Mouse (Mus musculus) skeletal muscle tissue, adult 2 months (tissue): ENCODE measurements around the gene Olfr455.
A peak's percentile ranks its signal among the peaks of the same experiment; 100 is the strongest.

Experiments used
- DNase-seq: peaks from one replicate; pipeline ENCODE4 v3.0.0-alpha.2; 2012; ENCODE audit warnings: low read depth, low spot score

Olfr455 gene

DNA sequence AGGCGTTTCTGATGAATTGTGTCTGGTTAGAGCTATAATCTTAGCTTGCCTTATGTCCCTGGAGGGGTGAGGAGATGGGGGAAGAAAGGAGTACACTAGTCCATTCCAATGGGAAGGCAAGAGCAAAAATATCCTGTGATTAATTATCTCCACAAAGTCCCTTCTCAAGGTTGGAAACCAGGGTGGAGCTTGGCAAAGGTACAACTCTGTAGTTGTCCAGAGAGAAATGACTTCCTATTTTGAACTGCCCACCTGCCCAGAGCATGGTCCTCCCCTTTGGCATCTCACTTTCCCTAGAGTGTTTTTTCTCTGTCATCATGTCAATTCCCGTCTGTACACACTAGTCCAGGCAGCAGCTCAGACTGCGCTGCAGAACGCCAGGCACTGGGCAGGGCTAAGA lies at the start of gene Olfr455:
Gene Olfr455, minus strand, starts transcription at position 127 of the 400 bp plus-strand sequence.
- DNase-seq: peak; percentile 15

DNA sequence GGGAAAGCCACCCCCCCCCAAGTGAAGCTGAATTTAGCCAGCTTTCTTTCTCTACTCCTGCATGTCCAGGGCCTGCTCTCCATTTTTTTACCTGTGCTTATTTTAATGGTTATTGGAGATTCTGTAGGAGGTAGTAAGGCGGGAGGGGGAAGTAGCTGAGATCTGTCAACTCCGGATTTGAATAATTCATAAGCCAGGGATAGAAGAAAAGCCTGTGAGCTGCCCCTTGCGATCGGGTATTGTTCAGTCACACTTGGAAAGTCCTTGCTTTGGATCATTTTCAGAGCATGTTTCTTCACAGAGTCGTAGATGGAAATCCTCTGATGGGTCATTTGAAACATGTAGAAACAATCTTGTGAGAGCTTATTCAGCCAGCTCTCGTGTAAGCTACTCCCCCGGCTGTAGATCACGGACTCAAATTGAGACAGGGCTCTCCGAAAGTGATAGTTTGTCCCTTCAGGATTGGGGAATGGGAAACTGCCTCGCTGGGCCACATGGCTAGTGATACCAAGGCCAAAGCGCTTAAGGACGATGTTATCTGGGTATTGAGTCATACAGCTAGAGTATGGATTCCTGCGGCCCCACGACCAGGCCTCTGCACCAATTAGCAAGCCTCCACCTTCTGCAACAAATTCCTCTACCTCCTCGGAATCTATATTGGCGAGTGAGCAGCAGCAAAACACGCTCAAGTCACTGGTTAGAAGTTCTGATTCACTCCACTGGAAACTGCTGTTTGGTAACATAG lies 45.9 kb upstream of the Olfr455 start:
- no peak for DNase-seq

DNA sequence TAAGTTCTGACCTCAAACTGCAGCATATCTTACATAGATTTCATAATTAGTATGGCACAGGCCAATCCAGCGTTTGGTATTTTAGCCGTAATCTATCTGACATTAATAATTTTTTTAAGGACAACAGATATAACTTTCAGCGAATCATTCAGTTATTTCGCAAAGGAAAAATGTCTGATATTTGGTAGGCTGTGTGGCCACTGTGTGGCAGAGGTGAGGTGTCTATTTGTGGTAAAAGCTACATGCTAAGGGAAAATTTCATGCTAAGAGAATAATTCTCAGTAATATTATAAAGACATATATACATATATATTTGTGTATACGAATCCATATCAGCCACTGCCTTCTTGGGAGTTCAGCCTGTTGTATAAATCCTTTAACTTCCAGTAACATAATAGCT lies 39.2 kb upstream of the Olfr455 start:
- no peak for DNase-seq

DNA sequence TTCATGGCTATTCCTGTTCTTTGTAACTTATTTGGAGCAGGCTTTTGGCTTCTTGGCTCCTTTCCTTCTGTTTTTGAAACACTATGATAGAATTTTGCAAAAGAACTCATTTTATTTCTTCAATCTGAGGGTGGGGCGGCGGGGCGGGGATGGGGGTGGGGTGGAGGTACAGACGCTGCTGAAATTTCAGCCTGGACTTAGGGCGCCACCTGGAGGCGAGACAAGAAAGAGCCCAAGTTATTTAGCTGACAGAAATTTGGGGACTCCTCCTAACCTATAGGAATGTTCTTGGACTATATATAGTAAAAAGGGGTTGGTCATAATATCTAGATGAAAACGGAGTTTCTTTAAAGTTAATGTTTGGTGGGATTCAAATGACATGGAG lies 36.1 kb upstream of the Olfr455 start:
- DNase-seq: peak; percentile 34

DNA sequence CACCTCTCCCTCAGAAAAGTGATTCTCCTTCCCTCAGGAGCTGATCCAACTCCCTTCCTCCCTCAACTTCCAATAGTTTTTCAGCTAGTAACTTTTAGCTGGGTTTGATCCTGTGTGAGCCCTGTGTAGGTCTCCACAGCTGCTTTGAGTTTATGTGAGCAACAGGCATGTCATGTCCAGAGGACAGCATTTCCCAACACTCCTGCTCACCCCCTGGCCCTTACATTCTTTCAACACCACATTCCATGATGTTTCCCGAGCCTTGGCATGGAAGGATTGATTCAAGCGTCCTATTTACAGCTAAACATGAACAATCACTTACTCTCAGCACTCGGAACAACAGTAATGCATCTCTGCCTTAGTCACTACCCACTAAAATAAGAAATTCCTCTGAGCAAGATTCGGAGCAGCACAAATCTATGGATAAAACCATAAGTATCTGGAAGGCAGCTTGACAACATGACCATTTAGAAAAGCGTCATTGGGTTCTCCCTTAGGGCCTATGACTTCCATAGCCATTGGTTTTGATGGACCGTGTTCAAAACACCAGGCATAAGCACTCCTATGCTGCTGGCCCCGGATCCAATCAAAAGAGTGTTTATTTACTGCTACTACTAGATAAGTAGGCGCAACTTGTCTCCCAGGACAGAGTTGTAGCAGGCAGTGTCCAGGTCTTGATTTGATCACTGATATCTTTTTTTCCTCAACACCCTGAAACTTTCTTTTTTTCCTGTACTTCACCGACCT lies 35.5 kb upstream of the Olfr455 start:
- DNase-seq: no peak

DNA sequence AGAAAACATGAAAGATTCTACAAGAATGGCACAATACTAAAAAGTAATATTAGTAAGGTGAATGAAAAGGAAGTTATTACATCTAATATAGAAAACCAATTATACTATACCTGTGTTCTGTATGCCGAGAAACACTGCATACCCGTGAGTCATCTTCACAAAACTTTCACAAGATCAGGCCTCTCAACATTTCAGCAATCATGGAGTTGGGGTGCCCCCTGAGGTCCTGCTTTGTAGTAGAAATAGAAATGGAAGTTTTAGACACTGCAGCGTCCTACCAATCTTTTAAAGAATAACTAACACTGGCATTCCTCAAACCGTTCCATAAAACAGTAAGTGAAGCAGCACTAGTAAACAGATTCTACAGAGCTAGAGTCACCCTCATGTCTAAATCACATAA lies 31.3 kb upstream of the Olfr455 start:
- DNase-seq: no peak

DNA sequence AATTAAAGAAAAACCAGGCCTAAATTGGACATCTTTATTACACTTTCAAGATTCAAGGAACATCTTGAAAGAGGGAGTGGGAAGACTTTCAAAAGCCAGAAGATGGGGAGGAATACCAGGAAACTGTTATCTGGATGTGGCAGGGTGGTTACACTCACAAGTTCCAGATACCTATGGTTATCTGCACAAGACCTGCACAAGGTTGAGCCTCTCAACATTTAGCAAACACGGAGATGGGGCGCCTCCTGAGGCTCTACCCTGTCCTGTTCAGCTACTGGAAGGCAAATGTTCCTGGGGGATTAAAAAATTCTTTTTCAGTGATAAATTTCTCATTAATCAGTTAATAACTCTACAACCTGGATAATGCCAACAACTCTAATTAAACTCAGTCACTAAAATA lies 30.0 kb upstream of the Olfr455 start:
- no peak for DNase-seq

DNA sequence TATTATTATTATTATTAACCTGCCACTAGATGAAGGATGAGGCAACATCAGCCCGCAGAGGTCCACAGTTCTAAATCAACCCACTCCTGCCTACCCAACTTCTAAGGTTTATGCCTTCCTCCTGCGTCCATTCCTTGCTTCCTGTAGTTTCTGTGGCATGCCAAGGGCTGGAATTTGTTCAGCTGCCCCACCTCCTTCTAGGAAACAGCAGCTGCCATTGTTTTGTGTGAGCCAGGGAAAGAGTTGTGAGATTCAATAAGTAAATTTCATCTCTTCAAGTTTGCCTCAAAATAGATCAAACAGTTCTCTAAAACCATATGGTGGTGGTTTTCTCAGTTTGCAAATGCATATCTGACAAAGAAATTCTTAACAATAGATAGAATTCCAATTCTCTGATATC lies 20.8 kb upstream of the Olfr455 start:
- no peak for DNase-seq

DNA sequence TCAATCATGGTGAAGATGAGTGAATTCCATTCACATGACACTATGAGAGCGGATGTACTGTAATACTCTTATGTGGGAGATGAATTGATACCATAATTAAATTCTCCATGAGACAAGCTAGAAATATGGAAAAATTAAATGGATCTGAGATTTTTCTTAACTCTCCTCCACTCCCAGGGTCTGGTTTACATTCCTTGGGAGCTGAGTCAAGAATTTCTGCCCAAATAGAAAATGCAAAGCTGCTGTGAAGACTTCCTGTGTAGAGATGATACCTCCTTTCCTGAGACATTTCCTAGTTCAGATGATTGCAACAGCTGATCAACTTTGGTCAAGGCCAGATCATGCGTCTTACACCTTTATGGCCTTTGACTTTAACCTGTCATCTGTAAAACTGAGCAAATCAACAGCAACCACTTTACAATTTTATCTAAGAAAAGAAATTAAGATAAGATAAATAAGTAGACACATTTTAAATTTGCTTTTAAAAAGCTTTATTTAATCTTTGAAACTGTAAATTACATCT lies 18.8 kb upstream of the Olfr455 start:
- DNase-seq: no peak

DNA sequence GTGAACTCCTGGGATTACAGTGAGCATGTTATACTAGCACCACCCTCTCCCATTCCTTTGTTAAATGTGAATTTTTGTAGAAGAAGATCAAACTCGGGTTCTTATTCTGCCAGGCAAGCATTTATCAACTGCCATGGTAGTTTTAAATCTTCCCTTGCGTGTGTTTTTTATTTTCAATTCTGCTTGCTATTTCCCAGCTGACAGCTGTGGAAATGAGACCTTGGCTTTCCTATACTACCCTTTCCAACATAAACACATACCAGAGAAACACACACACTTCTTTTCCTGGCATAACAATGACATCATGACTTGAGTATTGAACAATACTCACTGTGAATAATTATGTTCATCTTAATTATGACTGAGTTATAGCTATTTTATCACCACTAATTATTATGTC lies 14.9 kb upstream of the Olfr455 start:
- DNase-seq: no peak

DNA sequence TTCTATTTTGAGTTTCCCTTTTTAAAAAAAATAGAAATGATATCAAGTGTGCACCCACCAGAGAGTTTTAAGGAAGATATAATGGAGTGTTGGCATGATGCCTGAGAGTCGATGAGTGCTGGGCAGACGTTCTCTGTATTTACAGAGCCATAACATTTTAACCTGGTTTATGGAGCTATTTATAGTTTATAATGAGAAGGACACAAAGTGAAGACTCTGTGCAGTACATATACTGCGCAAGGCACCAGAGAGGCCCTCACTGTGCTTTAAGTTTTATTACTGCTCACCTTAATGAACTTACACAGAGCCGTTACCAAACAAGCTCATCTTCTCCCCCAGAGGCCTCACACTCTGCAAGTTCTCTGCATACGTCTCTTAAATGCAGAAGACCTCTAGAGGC lies 13.5 kb upstream of the Olfr455 start:
- DNase-seq: no peak

DNA sequence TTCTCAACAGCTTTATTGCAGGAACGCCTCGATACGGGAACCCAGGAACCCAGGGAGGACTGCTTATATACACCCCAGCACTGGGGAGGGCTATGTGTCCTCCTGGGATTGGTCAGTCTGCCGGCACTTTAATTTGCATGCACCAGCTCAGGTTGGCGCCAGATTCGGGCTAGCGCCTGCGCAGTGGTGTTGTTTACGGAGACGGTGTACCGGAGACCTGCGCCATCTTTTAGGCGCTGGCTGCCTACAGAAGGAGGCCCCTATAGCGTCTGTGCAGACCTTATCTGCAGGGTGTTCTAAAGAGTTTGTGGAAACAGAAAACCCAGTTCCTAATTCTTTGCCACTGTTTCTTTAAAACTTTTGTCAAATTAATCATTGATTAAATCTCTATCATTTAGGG lies 11.3 kb upstream of the Olfr455 start:
- no peak for DNase-seq

DNA sequence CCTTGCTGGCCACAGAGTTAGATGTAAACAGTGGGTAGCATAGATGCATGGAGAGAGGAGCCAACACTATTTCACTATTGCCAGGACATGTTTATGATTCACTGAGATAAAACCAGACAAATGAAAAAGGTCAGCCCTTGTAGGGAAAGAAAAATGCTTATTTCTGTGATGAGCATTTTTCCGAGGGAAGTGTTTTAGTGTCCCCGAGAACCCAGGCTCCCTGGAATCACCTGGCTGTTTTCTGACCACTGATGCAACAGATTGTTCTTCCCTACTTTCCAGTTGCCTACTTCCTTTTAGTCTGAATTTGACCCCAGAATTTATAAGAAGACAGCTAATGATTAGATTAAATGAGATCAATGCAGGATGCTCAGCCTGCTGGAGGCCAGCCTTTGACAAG lies 1.2 kb downstream of the Olfr455 start:
- DNase-seq: no peak

DNA sequence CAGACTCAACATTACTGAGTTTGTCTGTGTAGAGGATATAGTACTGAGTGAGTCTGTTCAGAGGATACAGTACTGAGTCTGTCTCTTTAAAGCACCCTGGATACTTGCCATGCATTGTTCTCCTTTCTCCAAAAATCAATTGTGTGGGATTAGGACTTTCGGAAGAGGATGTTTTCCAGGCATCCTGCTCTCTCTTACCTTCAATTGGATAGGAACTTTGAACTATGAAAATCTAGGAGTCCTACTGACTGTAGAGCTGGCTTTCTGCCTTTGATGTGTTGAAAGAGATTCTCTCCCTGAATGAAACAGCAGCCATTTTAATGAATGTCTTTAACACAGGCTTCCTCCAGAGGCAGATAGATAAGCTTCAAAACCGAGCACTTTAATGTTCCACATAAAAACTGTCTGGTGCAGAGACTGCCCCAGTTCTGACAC lies 1.9 kb downstream of the Olfr455 start:
- DNase-seq: no peak

DNA sequence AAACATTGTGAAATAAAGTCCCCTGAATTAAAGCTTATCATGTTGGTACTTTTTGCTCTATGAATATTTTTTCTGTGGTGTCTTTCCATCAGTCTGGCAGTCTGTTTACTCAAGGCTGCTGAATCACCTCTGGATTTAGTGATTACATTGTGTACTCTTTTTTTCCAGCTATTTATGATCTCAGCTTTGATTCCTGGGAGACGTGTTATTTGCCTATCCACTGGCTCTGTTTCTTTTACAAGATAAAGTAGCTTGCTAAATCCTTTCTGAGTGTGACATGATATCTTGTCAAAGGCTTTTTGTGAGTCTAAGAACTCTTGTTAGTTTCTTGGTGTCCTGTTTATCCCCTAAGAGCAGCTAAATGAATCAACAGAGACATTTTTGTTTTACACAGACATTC lies 2.5 kb downstream of the Olfr455 start:
- peak; percentile 30 for DNase-seq

DNA sequence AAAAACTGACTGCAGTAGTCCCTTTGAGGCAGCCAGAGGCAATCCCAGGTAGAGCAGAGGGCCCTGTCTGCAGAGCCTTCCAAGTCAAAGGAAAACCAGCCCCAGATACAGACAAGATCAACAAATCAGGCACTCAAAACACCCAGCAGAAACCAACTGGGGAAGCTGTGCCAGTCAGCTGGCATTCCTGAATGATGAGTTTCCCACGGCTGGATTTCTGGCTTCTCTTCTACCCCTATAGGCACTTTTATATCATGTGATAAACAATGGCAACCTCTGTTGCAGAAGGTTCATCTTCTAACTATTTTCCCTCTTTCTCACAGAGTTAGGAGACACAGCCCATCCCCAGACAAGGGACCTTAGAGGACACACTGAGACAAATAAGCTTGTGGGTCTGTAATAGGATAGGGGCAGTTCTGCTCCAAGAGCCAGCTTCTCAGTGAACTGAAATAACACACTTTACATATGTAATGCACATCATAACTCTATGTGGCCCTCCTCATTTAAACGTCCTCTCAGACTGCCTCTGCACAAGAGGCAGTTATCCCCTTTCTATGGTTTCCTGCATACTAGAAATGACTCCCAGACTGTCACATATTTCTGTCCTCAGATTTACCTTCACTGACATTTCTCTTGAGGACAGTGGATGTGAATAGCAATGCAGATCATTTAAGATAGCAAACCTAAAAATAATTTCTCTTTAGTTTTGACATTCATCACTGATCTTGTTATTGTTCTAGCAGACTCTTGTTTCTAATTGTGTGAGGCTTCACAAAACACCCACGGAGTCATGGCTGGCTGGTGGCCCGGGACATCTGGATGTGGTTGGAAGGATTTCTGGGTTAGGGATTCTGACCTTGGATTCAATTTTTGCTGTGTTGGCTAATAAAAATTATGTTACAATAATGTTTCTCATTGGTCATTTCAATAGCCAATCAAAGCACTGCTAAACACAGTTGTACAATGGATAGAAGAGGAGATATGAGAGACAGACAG lies 5.1 kb downstream of the Olfr455 start:
- DNase-seq: peak; percentile 50

DNA sequence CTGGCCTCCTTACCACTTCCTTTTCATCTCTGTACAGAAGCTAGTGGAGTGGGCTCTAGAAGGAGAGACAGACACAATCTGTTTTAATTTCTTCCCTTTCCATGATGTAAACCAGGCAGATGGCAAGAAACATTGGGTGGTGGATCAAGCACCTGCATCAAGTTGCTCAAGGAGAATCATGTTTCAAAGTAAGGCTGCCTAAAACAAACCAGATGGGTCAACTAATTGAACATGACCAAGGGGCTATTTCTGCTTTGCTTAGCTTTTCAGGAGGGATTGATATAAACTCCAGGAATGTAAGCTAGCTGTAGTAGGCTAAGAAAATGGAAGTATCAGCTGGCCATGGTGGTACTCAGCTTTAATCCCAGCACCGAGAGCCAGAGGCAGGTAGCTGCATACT lies 6.7 kb downstream of the Olfr455 start:
- no peak for DNase-seq

DNA sequence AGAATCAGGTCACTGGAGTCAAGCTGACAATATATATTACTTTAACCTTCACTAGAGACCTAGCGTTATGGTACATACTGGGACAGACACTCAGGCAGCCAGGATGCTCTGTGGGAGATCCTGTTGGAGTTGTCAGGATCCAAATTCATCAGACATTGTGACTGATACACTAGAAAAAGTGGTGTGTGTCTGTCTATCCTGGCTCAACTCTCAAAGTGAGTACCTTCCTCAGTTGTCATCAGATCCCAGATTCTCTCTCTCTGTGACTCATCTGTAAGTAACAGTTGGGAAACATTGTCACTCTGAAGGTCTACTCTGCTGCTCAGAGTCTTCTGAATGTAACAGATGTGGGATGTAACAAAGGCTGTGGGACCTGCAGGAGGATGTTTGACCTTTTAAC lies 7.7 kb downstream of the Olfr455 start:
- no peak for DNase-seq

DNA sequence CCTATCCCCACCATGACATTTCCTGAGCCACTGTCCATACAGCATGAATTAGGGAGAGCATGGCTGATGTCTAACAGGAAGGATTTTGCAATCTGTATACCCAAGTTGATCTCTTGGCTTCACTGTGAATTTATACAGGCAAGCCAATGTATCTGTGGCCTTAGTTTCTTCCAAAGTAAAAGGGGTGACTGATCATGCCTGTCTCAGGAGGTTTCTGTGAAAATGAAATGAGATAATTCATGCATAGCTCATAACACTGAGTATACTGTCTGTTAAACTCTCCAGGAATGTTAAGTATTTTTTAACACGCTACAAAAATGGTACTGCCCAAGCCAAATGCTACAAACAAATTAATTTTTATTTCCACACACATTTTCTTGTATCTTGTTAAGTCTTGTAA lies 33.9 kb downstream of the Olfr455 start:
- no peak for DNase-seq

DNA sequence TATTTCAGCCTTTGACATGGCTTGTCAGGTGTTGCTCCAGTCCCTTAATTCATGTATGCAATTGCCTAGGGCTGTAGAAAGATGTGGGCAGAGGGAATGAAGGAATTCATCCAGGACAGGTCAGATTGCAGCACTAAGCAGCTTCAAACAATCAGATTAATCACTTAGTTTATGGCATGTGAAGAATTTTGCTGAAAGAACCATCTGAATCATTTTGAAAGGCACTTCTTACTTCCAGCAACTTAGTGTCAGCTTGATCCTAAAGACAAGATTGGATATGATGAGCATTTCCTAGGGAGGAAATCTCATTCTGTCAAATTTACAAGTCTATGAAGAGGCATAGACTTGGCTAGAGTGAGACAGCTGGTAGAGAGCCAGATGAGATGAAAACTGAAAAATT lies 38.1 kb downstream of the Olfr455 start:
- no peak for DNase-seq

DNA sequence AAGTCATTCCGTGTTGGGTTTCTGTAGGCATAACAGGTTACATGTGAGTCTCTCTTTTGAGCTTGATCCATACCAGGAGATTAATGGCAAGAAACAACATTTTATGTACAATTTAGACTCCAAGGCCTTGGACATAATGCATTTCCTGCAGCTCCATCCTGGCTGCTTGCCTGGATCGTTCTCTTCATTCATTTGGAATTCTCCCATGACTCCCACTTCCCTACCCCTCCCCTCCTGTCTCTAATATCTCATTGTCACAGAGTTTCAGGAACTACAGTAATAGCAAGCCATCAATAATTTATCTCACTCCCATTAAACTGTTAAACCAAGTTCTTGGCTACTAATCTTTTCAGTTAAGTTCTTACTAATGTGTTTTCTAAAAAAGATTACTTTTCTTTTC lies 43.9 kb downstream of the Olfr455 start:
- DNase-seq: no peak

DNA sequence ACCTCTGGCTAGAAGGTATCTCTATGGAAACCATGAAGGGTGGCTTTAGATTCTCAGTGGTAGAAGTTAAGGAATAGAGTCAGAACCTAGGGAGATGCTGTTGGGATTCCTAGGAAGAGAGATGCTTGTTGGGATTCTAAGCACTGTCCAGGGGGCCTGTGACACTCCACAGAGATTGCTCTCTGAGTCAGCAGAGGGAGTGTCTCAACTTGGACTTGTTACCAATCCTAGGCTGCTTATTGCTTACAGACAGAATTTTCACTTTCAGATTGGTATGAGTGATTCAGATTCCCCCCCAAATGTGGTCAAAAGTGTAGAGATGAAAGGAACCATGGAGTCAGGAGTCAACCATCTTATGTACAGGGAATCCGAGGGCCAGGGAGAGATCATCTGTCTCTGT lies 57.7 kb downstream of the Olfr455 start:
- no peak for DNase-seq
